Mouse (Mus musculus) frontal cortex, postnatal 14 days (tissue): ENCODE measurements around the gene Atg9b.

Experiments
- DNase-seq, 2 experiments: peaks; one replicate each; pipeline ENCODE4 v3.0.0; 2022; ENCODE audit warnings: low spot score in 2 of 2

The Atg9b gene

DNA sequence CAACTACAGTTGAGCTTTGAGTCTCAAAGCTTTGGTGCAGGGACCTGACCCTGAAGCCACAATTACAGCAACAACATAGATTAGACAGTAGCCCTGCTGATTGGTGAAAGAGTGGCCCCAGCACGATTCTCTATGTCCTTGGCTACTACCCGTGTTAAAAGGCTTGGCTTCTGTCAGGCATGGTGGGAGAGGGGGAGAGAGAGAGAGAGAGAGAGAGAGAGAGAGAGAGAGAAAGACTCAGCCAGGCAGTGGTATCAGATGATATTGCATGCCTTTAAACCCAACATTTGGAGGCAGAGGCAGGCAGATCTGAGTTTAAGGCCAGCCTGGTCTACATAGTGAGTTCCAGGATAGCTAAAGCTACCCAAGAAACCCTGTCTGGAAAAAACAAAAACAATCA is 10.0 kb downstream of the Atg9b start:
- DNase-seq: no peak

DNA sequence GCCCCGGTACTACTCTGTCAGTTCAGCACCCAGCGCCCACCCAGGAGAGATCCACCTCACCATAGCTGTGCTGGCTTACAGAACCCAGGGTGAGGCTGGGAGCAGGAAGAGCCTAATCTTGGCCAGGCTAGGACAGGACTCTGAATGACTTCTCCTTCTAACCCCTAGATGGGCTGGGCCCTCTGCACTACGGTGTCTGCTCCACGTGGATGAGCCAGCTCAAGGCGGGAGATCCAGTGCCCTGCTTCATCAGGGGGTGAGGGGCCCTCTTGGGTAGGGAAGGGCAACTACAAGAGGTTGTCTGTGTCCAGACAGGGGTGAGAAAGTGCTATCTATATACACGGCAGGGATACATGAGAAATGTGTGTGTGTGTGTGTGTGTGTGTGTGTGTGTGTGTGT is 10.5 kb downstream of the Atg9b start:
- no peak for DNase-seq

DNA sequence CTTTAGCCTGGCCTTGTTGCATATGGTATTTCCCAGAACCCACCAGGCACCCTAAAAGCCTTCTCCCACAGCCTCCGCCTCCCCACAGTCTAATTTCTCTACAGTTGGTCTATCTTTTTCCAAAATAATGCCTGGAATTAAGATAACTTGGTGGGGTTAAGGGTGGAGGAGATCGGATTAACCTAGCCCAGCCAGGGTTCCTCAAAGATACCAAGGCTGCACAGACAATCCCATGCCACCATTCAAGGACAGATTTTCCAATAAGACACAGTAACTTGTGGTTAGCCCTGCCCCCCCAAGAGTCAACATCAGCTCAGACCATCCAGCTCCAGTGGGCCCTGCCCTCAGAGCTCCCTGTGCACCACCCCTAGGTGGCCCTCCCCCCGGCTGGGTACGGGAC is 11.4 kb downstream of the Atg9b start:
- no peak for DNase-seq

DNA sequence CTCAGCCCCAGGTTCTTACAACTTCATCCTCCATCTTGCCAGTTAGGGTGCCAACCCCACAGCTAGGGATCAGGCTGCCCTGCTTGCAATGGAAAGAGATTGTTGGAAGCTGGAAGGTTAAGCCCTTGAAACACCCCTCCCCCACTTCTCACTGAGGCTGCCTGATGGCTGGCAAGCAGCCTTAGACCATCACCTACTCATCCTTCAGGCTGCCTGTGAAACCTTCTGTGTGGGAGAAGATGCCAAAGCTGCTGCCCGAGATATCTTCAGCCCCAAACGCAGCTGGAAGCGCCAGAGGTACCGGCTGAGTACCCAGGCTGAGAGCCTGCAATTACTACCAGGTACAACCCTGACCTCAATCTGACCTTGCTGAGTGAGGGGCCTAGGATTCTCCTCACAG is 12.4 kb downstream of the Atg9b start:
- no peak for DNase-seq

DNA sequence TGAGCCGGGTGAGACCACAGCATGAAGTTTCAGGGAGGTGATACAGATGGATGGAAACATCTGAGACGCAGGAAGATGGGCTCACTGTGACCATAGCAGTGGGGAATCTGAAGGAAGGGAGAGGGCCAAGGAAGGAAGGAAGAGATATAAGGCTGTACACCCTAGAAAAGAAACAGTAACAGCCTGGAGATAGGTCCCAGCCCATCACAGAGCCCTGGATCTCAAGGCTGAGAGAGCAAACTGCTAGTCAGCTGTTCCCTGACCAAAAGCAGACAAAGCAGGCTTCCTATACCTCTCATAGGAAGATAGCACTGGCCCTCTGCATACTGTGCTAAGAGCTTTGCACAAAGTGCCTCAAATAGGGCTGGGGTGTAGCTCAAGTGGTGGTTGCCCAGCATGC is 13.2 kb downstream of the Atg9b start:
- DNase-seq: no peak

DNA sequence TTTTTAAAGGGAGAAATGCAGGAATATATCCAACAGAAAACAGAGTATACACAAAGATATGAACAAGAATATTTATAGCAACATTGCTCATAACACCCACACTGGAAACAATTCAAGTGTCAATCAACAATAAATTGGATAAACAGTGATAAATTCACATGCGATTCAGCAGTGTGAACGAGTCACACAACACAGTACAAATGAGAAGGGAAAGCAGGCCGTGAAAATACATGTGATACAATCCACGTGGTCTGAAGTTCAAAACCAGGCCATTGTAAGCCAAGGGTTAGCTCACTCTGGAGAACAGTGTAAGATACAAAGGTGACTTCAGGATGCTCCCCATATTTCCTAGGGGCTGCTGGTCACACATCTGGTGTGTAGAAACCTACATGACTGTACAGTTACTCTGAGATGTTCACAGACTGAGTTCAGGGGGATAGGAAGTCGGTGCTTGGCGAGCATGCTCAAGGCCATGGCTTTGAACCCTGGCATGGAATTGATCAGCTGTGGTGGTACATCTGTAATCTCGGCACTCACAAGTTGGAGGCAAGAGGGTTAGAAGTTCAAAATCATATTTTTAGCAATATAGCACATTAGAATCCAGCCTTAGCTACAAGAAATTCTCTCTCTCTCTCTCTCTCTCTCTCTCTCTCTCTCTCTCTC is 17.1 kb downstream of the Atg9b start:
- DNase-seq: no peak

DNA sequence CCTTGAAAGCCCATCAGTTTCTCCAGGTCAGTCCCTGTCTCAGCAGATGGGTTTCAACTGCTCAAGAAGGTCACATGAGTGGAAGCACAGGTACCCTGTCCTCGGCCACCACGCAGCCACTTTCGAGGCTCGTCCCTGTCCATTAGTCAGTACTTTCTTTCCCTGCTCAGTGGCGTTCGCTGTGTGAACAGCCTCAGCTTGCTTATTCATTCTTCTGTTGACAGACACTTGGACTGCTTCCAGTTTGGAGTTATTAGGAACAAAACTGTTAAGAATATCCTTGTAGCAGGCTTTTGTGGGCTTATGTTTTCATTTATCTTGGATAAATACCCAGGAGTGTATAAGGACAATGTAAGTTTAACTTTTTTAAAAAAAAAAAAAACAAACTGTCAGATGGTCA is 17.7 kb downstream of the Atg9b start:
- DNase-seq: no peak

DNA sequence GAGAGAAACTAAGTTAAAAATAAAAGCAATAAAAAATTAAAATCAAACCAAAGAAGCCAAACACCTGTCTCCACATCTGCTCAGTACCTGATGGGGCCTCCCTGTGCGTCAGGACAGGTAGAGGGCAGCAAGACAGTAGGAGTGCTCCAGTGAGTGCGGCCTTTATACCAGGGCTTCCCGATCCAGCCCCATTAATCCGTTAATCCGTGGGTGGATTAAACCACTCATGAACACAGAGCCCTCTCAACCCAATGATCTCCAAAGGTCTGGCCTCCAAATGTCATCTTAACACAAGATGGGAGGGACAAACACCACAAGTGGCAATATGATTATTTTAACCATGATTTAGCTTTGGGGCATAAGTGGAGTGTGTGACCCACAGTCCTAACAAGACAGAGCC is 18.1 kb downstream of the Atg9b start:
- no peak for DNase-seq

DNA sequence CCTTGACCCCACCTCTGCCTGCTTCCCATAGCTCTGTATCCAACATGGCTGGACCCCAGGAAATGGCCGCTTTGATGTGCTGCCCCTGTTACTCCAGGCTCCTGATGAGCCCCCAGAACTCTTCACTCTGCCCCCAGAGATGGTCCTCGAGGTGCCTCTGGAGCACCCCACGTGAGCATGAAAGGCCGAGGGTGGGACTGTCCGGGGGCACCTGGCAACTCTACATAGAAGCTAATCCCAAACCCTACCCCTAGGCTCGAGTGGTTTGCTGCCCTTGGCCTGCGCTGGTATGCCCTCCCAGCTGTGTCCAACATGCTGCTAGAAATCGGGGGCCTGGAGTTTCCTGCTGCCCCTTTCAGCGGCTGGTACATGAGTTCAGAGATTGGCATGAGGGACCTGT is 22.2 kb downstream of the Atg9b start:
- no peak for DNase-seq

DNA sequence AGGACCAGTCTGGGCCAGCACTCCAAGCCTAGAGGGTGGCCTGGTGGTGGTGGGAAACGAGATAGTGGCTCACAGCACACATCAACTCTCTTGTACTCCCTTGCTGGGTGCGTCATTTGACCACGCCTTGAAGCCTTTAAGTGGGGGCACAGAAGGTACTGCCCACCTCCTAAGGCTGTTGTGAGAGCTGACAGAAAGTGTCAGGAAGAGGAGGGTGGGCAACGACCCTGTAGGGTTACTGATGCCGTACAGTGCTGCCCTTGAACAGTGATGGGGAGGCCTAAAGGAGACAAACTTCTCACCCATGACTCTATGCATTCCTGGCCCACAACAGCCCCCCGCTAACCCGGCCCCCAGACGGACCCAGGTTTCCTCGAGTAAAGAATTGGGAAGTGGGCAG is 25.5 kb downstream of the Atg9b start:
- DNase-seq: no peak

DNA sequence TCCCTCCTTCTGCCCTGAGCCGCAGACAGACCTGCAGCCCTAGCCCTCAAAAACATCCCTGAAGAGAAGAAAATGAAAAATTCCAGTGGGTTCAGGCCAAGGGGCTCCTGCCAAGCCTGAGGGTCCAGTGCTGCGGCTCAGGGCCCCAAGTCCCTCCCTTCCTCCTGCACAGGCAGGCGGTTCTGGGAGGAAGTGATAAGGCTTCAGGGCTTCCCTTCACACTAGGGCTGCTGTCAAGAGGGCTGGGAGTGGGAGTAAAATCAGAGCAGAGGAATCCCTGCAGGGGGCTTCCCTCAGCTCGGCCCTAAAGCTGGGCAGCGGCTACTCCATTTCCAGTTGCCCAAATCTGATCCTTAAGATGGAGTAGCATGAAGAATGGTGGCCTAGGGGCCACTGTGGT is 26.4 kb downstream of the Atg9b start:
- DNase-seq: no peak

DNA sequence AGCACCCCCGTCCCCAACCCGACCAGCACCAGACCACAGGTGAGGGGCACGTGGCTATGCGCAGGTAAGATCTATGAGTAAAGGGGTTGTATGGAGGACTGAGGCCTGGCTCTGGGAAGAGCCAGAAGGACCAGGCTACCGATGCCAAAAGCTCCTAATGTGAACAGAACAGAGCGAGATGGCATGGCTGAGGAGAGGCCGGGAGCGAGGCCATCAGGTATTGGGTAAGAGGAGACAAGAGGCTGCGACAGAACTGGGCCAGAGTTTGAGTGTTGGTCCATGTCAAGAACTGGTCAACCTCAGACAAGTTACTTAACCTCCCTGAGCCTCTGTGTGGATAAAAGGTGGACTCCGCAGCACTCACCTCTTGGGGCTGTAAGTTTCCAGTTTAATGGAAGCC is 27.0 kb downstream of the Atg9b start:
- no peak for DNase-seq

DNA sequence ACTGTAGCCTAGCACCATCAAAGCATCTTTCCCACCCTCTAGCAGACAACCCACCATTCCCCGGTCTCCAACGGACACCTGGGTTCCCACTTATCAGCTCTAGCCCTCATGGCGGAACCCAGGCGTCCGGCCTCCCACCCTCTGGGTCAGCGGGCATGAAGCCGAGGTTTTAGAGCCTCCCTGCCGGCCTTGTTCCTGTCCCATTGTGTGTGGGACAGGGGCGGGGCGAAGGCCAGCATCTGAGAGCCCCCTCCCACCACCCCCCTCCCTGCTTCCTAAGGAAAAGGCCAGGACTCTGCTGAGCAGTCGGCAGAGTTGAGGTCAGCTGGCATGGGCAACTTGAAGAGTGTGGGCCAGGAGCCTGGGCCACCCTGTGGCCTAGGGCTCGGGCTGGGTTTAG is 27.4 kb downstream of the Atg9b start, which contains the start of gene Nos3:
Nos3 (plus strand) TSS at position 303 of the 400 bp plus-strand sequence.
- no peak for DNase-seq

DNA sequence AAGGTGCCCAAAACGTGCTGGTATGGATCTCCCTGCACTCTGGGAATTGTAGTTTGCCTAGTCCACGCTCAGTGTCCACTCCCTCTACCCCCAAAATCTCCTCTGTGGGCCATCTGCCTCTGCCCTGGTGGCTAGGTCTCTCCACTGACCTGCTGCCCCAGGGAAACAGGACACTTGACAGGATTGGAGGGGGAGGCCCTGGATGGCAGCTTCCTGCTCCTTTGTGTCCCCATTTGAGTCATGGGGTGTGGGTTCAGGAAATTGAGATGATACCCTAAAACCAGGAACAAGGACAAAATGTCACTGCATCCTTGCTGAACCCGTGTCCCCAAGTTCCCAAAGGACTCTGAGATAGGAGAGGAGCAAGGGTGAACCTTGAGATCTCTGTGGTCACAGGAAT is 27.9 kb downstream of the Atg9b start:
- no peak for DNase-seq

DNA sequence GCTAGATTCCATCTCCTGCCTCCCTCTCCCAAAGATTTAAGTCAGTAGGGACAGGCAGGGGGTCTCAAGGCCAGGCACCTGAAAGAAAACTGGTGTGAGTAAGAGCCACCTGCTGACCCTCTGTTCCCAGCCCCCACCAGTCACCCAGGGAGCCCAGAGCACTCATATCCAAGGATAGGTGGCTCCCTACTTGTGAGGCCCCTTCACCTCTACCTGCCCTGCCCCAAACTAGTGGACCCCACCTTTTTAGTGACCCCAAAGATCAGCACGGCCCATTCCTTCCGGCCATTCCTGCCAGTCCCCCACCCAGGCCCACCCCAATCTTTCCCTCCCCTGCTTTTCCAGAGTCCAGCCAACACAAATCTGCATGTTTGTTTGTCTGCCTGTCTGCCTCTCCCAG is 28.5 kb downstream of the Atg9b start:
- DNase-seq: no peak

DNA sequence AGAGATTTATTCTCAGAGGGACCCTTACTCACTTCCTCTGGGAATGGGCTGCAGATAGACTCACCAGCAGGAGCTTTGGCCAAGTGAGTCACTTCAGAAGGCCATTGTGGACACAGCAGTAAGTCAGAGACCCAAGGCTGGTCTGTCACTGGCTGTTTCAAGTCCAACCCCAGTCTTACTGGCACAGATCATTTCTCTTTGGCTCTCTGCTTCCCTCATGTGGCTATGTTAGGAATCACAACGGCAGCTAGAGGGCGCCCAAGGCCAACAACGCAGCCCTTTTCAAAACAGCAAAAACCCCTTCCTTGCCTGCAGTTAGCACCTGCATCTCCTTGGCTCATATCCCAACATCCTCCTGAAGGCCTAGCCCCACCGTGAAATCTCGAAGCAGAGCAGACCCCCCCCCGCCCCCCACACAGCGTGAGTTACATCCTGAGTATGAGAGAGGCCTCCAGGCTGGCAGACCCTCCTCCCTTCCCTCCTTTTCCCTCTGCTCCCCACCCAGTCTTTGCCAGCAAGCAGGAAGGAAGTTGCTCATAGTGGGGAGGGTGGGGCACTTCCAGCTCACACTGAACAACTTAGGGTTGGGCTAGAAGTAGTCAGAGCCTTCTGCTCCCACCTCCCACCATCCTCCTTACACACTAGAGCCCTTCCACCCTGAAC is 31.0 kb downstream of the Atg9b start:
- peak; percentile 72 to 86 for DNase-seq

DNA sequence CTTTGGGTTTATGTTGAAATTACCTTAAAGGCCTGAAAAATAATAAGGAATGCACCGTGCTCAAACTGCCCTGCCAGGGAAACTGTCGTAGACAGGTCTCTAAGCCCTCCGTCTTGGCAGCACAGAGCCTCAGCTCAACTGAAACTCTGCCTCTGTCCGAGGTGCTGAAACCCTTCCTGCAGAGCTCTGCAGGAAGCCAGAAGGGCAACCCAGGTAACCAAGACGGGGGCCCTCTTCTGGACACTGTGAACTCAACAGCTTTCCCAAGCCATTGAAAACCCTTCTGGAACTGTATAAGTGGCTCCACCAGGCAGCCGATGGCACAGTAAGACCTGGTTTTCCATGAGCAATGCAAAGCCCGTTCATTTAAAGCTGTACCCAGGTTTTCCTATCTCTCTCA is 34.5 kb downstream of the Atg9b start:
- DNase-seq: no peak

DNA sequence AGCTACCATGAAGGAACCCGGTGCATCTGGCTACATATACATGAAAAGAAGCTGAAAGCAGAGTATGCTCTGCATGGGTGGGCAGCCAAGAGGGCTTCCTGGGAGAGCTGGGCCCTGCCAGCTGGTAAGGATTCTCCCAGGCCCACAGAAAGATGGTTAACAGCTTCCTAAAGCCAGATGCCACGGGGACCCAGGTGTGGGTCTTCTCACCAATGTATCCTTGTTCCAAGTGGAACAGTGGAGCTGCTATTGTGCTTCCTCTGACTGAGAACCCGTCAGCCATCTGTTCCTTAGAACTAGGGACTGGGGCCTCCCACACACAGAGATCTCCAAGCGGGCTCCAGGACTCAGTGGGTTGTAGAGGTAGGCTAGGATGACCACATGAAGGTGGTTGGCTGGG is 35.2 kb downstream of the Atg9b start:
- DNase-seq: no peak

DNA sequence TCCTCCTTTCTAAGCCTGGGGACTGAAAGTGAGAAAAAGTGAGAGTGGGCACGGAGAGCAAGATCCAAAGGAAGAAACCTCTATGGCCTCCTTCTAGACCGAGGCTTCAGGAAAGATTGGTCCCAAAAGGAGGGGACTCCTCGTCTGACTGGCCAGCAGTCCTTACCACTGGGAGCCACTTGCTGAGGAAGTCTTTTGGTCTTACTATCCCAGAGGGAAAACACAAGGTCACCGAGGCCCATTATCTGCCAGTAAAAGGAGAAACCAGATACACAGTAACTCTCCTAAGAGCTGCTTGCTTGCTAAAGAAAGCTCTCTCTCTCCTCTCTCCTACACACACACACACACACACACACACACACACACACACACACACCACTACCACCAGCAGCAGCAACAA is 38.6 kb downstream of the Atg9b start:
- DNase-seq: no peak

DNA sequence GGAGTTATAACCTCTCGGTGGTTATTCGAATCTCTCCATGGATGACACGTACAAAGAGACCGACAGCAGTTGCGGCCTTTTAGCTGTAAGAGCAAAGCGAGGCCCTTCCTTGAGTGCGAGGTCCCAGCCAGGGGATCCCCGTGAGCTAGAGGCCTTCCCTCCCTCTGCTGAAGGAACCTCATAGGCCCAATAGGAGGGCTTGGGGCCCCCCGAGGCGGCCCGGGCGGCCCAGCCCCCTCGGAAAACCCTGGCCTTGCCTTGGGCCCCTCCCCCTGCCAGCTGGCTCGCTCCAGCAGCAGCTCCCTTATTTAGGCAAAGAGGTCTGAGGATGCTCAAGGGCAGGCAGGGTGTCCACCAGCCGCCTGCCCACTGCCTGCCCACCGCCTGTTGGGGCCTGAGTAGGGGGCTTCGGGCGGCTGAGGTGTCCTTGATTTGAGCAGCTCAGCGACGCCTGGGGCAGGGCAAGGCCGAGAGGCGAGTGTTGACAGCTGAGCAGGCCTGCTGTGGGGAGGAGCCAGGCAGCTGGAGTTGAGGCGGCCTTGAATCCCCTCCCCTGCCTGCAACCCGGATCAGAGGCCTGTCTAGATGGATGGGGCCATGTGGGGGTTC is 39.6 kb downstream of the Atg9b start:
- DNase-seq: no peak

DNA sequence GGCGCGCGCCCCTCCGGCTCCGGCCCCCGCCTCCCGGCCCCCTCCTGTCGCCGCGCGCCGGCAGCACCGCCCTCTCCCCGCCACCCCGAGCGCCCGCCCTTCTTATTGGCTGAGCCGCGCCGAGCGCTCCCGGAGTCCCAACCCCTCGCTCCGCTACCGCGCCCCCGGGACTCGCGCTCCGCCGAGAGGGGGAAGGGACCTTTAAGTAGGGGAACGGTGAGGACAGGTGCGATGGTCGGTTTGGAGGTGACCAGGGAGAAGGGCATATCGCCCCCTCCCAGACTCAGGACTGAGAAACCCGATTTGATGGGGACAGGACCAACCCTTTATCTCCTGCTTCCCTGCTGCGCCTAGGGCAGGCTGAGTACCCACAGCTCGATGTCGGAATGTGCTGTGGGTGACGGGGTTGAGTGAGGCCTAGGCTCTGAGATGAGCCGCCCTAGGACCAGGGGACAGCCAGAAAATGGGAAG is 40.2 kb downstream of the Atg9b start:
- DNase-seq: peak; percentile 71 to 81

DNA sequence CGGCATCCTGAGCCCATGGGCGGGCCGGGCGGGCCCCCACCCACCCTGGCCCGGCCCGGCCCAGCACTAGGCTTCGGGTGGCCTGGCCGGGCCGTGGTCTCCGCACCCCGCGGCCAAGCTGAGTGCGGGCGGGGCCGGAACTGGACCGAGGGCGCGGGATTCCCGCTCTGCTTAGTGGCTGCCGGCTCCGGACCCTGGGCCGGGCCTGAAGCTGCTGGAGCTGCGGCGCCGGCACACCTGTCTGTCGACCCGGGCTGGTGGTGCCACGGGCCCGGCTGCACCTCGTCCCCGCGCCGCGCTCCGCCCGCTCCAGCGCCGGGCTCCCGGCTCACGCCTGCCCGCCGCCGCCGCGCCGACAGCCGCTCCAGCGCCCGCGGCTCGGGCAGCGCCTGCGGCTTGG is 40.7 kb downstream of the Atg9b start, which contains the start of gene Kcnh2:
Kcnh2 (minus strand) TSS at position 327 of the 400 bp plus-strand sequence.
- no peak for DNase-seq
